ENCODE assay signal across 9 mouse cellular contexts in the genomic region with DNA sequence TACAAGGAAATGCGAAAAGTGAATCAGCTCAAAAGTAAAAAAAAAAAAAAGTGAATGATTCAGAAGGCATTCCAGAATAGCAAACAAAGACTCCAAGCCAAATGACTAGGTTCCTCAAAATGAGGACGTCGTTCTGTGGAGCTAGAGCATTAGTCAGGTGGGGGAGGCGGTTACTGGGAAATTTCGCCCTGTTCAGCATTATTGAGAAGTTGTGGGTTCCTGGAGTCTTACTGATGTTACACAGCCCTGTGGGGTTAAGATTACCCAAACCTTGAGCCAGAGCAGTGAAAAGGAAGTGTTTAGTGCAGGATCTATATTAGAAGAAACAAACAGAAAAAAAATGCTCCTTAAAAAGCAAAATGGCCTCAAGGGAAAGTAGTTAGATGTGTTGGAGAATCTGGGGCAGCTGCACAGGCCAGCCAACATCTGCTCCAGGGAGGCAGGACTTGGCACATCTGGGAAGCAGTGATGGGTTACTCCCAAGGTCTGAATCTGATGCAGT. TPM values are rescaled to one million over a fixed set of nuclear protein-coding genes. Genes with fewer than 3 reads are reported as not detected.
DNase-seq lines count a peak whose midpoint lies in the region; ATAC-seq lines count a peak whose summit lies in the region.
"Had no signal": no experiment of that assay in that cellular context is flagged by ENCODE, and none has a peak within 500 bp of the region (broad histone marks: within the 10 kb centered on the region; RNA-seq: fewer than 3 reads in every experiment).

No protein-coding gene starts in this region.

- no peaks in the 10 kb centered on the region for H3K36me3 ChIP-seq in heart, embryonic 11.5 days (ENCODE audit: control insufficient read depth, insufficient read depth, low read length)

- H3K4me1 ChIP-seq in heart, embryonic 11.5 days (ENCODE audit: control insufficient read depth, insufficient read depth, low read length), result peaks cover 43% of the 10 kb centered on the region

- no peak overlapping the region for H3K4me3 ChIP-seq in heart, embryonic 11.5 days (ENCODE audit: low read depth, low read length)

- peak; percentile 97 for DNase-seq in heart, adult 11 months
- peak; percentile 21 for DNase-seq in A20 (ENCODE audit: low read depth, low spot score)
- peak; percentile 62 to 65 for DNase-seq in lung, postnatal 4 days
- no peak for DNase-seq in cerebellum, postnatal 14 days
- DNase-seq in layer of hippocampus, postnatal 14 days (ENCODE audit: low spot score in 2 of 2), result no peak
- DNase-seq in embryo, embryonic 11 days, result no peak

- H3K4me2 ChIP-seq in heart, embryonic 11.5 days, result no peak overlapping the region

- no peaks in the 10 kb centered on the region for H3K27me3 ChIP-seq in heart, embryonic 11.5 days (ENCODE audit: control insufficient read depth, insufficient read depth, low read length)

- WGBS in heart, embryonic 11.5 days (ENCODE audit: insufficient replicate concordance), result 79% methylated on average over 5 of the region's 5 CpGs

- H3K27ac ChIP-seq in heart, embryonic 11.5 days (ENCODE audit: low read depth, low read length), result no peak overlapping the region

- no peak for ATAC-seq in heart, embryonic 11.5 days (replicated peaks; ENCODE audit: insufficient number of reproducible peaks, low FRiP score, low TSS enrichment)
- ATAC-seq in common myeloid progenitor, adult 5-6 weeks (replicated peaks; ENCODE audit: low read depth, poor library complexity, severe bottlenecking), result peak; percentile 52
- ATAC-seq: forebrain, embryonic 14.5 days had no signal

- no peaks in the 10 kb centered on the region for H3K9me3 ChIP-seq in heart, embryonic 11.5 days (replicated peaks; ENCODE audit: control insufficient read depth, low read length)

- no peak overlapping the region for H3K9ac ChIP-seq in heart, embryonic 11.5 days (ENCODE audit: low read depth, low read length)

RNA-seq across cellular contexts. Expression of a gene that starts 27.4 kb away (rescaled TPM):
- 147 TPM in 2 replicates for polyA plus RNA-seq in heart, embryonic 11.5 days (2014; fragmentation: Nextera tagmentation; extraction: Ambion mirVana)
- total RNA-seq in common myeloid progenitor, adult 5-6 weeks (2017), result 44.6 and 46.9 TPM in 2 replicates
- 100 to 1,000 TPM; 132 to 144 TPM for total RNA-seq in layer of hippocampus, postnatal 14 days (2021)

RNA-seq across cellular contexts. Expression of a gene that starts 28.0 kb away (rescaled TPM):
- polyA plus RNA-seq in heart, embryonic 11.5 days (2014; fragmentation: Nextera tagmentation; extraction: Ambion mirVana), result 30.0 and 33.9 TPM in 2 replicates
- 73.2 and 84.6 TPM in 2 replicates for total RNA-seq in common myeloid progenitor, adult 5-6 weeks (2017)
- total RNA-seq in layer of hippocampus, postnatal 14 days (2021), result 10 to 100 TPM; 20.3 to 24.3 TPM

Comparison
In these comparisons a context has a peak if more than half of its experiments do, and no peak if none do; other contexts are left out.
1. DNase-seq: peak in heart, adult 11 months (single experiment), A20 (single experiment) and lung, postnatal 4 days (2 of 2); none in cerebellum, postnatal 14 days (0 of 2), layer of hippocampus, postnatal 14 days (0 of 2) and embryo, embryonic 11 days (single experiment).